Mouse (Mus musculus): Measurements from ENCODE around the gene Bicral. TPM values are rescaled to one million over a fixed set of nuclear protein-coding genes. Genes with fewer than 3 reads are reported as not detected.
A peak's percentile ranks its signal among the peaks of the same experiment; 100 is the strongest.
"Not testable (repeated sequence)": the region's sequence is repeated elsewhere in the genome, so short reads cannot be mapped to it uniquely, and the experiment has no call there.

Bicral gene
- polyA plus RNA-seq, 1 experiment, result 33.1 TPM

DNA sequence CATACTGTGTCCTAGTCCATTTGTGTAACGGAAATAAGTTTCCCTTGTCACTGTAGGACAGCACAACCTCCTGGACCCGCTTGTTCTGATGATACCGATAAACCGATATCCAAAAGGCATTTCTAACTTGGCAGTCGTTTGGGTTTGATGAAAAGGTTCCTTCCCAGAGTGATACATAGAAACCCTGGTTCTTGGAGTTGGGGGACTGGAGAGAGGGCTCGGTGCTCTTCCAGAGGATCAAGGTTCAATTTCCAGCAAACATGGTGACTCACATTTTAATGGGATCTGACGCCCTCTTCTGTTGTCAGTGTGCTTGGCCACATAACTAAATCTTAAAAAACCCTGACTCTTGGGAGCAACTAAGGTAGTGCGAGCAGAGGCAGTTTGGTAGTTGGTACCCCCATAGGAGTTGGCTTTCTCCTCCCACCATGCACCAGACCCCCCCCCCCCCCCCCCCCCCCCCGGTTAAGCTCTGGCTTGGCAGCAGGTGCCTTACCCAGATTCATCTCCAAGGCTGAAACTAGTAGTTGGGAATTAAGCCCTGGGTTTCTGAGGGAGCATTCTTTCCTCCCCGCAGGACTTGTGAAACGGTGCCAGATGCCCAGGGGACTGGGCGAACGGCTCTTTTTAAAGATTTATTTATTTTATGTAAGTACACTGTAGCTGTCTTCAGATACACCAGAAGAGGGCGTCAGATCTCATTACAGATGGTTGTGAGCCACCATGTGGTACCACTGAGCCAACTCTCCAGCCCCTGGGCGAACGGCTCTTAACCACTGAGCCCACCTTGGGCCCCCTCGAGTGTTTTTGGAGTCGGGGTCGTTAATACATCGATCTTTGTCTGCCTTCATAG lies 84.8 kb downstream of the Bicral start:
- H3K27ac ChIP-seq (ENCODE audit: insufficient read depth, low read length), result peak overlapping the region; percentile 48; the same call in 1 of the 2 replicates

DNA sequence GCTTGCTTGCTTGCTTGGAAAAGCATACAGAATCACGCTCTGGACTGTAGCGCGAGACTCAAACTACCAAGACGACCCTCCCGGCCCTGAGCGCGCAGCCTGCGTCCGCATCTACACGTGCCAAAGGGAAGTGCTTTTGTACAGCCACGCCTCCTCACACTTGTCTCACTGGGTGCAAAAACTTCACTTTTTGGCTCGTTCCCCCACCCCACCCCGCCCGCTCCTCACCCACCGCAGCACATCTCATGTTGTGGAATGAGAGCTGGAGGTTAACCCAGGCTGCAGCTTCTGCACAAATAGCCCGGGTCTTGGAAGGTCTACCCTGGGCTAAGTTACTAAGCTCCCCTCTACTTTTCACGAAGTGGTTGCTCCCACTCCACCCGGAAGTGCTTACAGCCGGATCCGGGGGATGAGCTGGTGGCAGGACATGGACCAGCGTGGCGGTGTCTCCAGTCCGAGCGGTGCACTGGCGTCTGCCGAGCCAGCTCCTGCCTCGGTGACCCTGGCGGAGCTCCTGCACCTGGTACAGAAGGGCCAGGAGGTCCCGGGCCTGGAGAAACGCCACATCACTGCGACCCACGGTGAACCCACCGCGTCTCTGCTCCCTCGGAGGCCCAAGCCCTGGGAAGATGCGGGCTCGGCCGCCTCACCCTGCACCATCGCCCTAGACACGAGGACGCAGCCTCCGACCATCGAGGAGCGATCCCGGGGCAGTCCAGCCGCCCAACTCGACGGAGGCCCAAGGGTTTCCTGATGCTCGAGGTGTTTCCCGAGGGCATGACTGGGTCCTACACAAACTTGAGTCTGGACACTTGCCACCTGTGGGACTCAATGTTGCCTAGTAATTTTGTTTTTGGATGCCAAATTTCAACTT lies 85.6 kb downstream of the Bicral start, which contains the start of gene 2310039H08Rik:
TSS of gene 2310039H08Rik (plus strand) at position 232 of the 874 bp plus-strand sequence.
- 0 out of 2 replicates have a peak, but pooled peaks cover 2% of the 10 kb centered on the region for H3K4me1 ChIP-seq (ENCODE audit: control insufficient read depth, insufficient read depth, low read length)
- peak within 1 kb of the TSS; percentile 85 for H3K4me3 ChIP-seq (ENCODE audit: insufficient read depth, low read length)
- peak; percentile 87 for TF ChIP-seq POLR2A (IDR thresholded peaks at IDR 0.05; ENCODE audit: extremely low read depth, insufficient read depth, low read length)
- TF ChIP-seq CTCF (IDR thresholded peaks at IDR 0.05; ENCODE audit: extremely low read depth, insufficient read depth, low read length), result no peak
- H3K27ac ChIP-seq (ENCODE audit: insufficient read depth, low read length), result peak within 1 kb of the TSS; percentile 48

More for the DNA sequence above, 84.8 kb downstream of the Bicral start:
- TF ChIP-seq POLR2A (IDR thresholded peaks at IDR 0.05; ENCODE audit: extremely low read depth, insufficient read depth, low read length) (0 out of 2 replicates have a peak, but pooled peaks have one; percentile 13), CTCF (IDR thresholded peaks at IDR 0.05; ENCODE audit: extremely low read depth, insufficient read depth, low read length) (peak; percentile 19; the same call in 1 of the 2 replicates)
- H3K4me1 ChIP-seq (ENCODE audit: control insufficient read depth, insufficient read depth, low read length), result 0 out of 2 replicates have a peak, but pooled peaks cover 2% of the 10 kb centered on the region
- H3K4me3 ChIP-seq (ENCODE audit: insufficient read depth, low read length), result peak overlapping the region; percentile 85

GRCm38 (mm10) chr17:46772038-46772403 lies 86.3 kb downstream of the Bicral start:
- Histone ChIP-seq H3K27ac (ENCODE audit: insufficient read depth, low read length) (no peak overlapping the region), H3K4me1 (ENCODE audit: control insufficient read depth, insufficient read depth, low read length) (0 out of 2 replicates have a peak, but pooled peaks cover 2% of the 10 kb centered on the region), H3K4me3 (ENCODE audit: insufficient read depth, low read length) (peak overlapping the region; percentile 85)
- TF ChIP-seq CTCF (IDR thresholded peaks at IDR 0.05; ENCODE audit: extremely low read depth, insufficient read depth, low read length), result no peak
- no peak for TF ChIP-seq POLR2A (IDR thresholded peaks at IDR 0.05; ENCODE audit: extremely low read depth, insufficient read depth, low read length)

GRCm38 (mm10) chr17:46771616-46772015 lies 86.7 kb downstream of the Bicral start:
- Histone ChIP-seq H3K4me3 (ENCODE audit: insufficient read depth, low read length) (no peak overlapping the region; the same call in 1 of the 2 replicates), H3K4me1 (ENCODE audit: control insufficient read depth, insufficient read depth, low read length) (0 out of 2 replicates have a peak, but pooled peaks cover 2% of the 10 kb centered on the region), H3K27ac (ENCODE audit: insufficient read depth, low read length) (no peak overlapping the region)
- no peak for TF ChIP-seq CTCF (IDR thresholded peaks at IDR 0.05; ENCODE audit: extremely low read depth, insufficient read depth, low read length)
- no peak for TF ChIP-seq POLR2A (IDR thresholded peaks at IDR 0.05; ENCODE audit: extremely low read depth, insufficient read depth, low read length)

DNA sequence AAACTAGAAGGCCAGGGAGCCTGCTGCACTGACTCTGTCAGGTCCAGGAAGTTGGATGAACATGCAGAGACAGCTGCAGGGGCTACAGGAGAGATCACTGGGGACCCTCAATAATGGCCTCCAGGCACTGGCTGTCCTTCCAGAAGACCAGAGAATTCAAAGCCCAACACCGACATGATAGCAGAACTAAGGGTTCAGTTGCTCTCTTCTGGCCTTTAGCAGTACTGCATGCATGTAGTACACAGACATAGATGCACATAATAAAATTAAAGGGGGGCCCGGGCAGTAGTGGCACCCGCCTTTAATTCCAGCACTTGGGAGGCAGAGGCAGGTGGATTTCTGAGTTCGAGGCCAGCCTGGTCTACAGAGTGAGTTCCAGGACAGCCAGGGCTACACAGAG lies 87.3 kb downstream of the Bicral start:
- no peak overlapping the region for H3K4me3 ChIP-seq (ENCODE audit: insufficient read depth, low read length)
- TF ChIP-seq POLR2A (IDR thresholded peaks at IDR 0.05; ENCODE audit: extremely low read depth, insufficient read depth, low read length), result no peak
- no peak for TF ChIP-seq CTCF (IDR thresholded peaks at IDR 0.05; ENCODE audit: extremely low read depth, insufficient read depth, low read length)
- H3K27ac ChIP-seq (ENCODE audit: insufficient read depth, low read length), result no peak overlapping the region
- 0 out of 2 replicates have a peak, but pooled peaks cover 2% of the 10 kb centered on the region for H3K4me1 ChIP-seq (ENCODE audit: control insufficient read depth, insufficient read depth, low read length)

- Histone ChIP-seq H3K27ac (ENCODE audit: insufficient read depth, low read length) (no peak overlapping the region), H3K4me1 (ENCODE audit: control insufficient read depth, insufficient read depth, low read length) (0 out of 2 replicates have a peak, but pooled peaks cover 2% of the 10 kb centered on the region), H3K4me3 (ENCODE audit: insufficient read depth, low read length) (no peak overlapping the region)
- no peak for TF ChIP-seq CTCF (IDR thresholded peaks at IDR 0.05; ENCODE audit: extremely low read depth, insufficient read depth, low read length)
- no peak for TF ChIP-seq POLR2A (IDR thresholded peaks at IDR 0.05; ENCODE audit: extremely low read depth, insufficient read depth, low read length)
Observed at GRCm38 (mm10) chr17:46770546-46770945, 87.7 kb downstream of the Bicral start.

DNA sequence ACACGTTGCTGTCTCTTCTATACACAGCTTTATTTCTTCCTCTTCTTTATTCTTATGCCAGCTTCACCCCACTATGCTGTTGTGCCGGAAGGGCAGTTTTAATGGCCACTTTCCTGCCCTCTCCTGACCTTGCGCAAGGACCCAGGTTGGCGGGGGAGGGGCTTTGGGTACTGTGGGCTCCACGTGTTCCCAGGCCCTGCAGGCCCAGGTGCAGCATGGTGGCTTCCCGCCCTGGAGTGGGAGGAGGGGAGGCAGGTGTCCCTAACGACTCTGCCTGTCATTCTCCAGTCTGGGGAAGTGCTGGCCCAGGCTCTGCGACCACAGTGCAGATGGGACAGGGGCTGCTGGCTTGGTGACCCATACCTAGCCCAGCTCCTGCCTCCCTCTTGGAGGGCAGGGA lies 90.4 kb downstream of the Bicral start:
- H3K27ac ChIP-seq (ENCODE audit: insufficient read depth, low read length), result no peak overlapping the region
- no peak overlapping the region for H3K4me3 ChIP-seq (ENCODE audit: insufficient read depth, low read length)
- TF ChIP-seq CTCF (IDR thresholded peaks at IDR 0.05; ENCODE audit: extremely low read depth, insufficient read depth, low read length) (no peak), POLR2A (IDR thresholded peaks at IDR 0.05; ENCODE audit: extremely low read depth, insufficient read depth, low read length) (no peak)
- peaks cover 2% of the 10 kb centered on the region; the same call in 1 of the 2 replicates for H3K4me1 ChIP-seq (ENCODE audit: control insufficient read depth, insufficient read depth, low read length)

DNA sequence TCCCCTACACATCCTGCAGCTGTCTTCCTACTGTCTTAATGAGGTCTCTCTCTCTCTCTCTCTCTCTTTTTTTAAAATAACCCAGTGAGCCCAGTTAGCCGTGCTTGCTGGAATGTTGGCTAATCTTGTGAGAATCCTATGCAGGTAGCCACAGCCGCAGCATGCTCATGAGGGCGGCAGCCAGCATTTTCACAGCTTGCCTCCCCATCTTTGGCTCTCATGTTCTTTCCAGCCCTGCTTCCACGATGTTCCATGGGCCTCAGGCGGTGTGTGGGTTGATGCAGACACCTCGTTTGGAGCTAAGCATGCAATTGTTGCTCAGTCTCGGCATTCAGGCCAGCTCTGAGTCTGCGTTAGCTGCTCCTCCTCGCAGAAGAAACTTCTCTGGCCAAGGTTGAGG lies 93.4 kb downstream of the Bicral start:
- peak overlapping the region; percentile 49; the same call in 1 of the 2 replicates for H3K27ac ChIP-seq (ENCODE audit: insufficient read depth, low read length)

DNA sequence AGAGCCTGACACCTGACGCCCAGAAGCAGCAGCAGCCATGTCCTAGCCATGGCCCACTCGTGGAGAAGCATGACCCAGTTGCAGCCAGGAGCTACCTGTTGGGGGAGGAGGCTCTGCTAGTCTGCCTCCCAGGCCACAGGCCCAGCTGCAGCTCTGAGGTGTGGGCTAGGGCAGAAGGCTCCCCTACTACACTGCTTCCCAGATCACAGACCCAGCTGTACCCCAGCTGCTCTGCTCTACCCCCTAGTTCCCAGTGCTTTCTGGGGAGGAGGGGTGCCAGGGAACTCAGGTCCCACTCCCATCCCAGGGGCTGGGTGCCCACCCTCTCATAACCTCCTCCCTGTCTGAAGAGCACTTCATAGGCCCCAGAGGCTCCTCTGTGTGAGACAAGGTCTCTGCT lies 94.7 kb downstream of the Bicral start, which contains the start of gene Ptcra:
TSS of gene Ptcra (minus strand) at position 169 of the 400 bp plus-strand sequence.
- peak within 1 kb of the TSS; percentile 56 for H3K27ac ChIP-seq (ENCODE audit: insufficient read depth, low read length)
- TF ChIP-seq POLR2A (IDR thresholded peaks at IDR 0.05; ENCODE audit: extremely low read depth, insufficient read depth, low read length) (no peak), CTCF (IDR thresholded peaks at IDR 0.05; ENCODE audit: extremely low read depth, insufficient read depth, low read length) (no peak)
- no peak within 1 kb of the TSS for H3K4me3 ChIP-seq (ENCODE audit: insufficient read depth, low read length)
- peaks cover 2% of the 10 kb centered on the region; the same call in 1 of the 2 replicates for H3K4me1 ChIP-seq (ENCODE audit: control insufficient read depth, insufficient read depth, low read length)

More for the DNA sequence above, 93.4 kb downstream of the Bicral start:
- not testable (repeated sequence) for H3K4me1 ChIP-seq (ENCODE audit: control insufficient read depth, insufficient read depth, low read length); H3K4me3 ChIP-seq (ENCODE audit: insufficient read depth, low read length)
